Mouse (Mus musculus) liver, adult 2 months (tissue): ENCODE measurements at regions not wholly inside any gene's neighbourhood (a gene's known extent, or its start where the extent isn't known, plus 50 kb on each side); places are given as distances from the start of the nearest gene placed in this dataset.
"Not testable (repeated sequence)": the region's sequence is repeated elsewhere in the genome, so short reads cannot be mapped to it uniquely, and the experiment has no call there.

Experiments used
- DNase-seq: peaks from one replicate; pipeline ENCODE4 v3.0.0-alpha.2; 2011; ENCODE audit warnings: low read depth, low spot score; ENCODE audit errors: extremely low read depth
- H3K27ac ChIP-seq: fragments of 200-500 bp; replicated peaks from 2 replicates; pipeline ENCODE4 v1.5.1; 2012; ENCODE audit warnings: low read depth, mild to moderate bottlenecking, control low read depth, inconsistent platforms, low read length; ENCODE audit not compliant: insufficient read depth
- H3K27me3 ChIP-seq: fragments of 200-500 bp; 2 replicates; pipeline ENCODE4 v1.6.1; 2012; ENCODE audit warnings: mild to moderate bottlenecking, moderate library complexity, low read length, inconsistent platforms; ENCODE audit not compliant: control insufficient read depth, insufficient read depth
- H3K36me3 ChIP-seq: fragments of 200-500 bp; 2 replicates; pipeline ENCODE4 v1.6.1; 2012; ENCODE audit warnings: low read length, inconsistent platforms; ENCODE audit not compliant: control insufficient read depth, insufficient read depth
- H3K4me1 ChIP-seq: fragments of 200-500 bp; 2 replicates; pipeline ENCODE4 v1.6.1; 2011; ENCODE audit warnings: low read length; ENCODE audit not compliant: control insufficient read depth, insufficient read depth
- H3K4me3 ChIP-seq: fragments of 200-500 bp; 2 replicates; pipeline ENCODE4 v1.5.1; 2011; ENCODE audit warnings: low read depth, mild to moderate bottlenecking, control low read depth, low read length, moderate library complexity; ENCODE audit not compliant: insufficient read depth
- H3K79me2 ChIP-seq: fragments of 200-500 bp; 2 replicates; pipeline ENCODE4 v1.6.1; 2012; ENCODE audit warnings: inconsistent platforms, mild to moderate bottlenecking, low read length, moderate library complexity; ENCODE audit not compliant: control insufficient read depth, insufficient read depth
- H3K9ac ChIP-seq: fragments of 200-500 bp; 2 replicates; pipeline ENCODE4 v1.6.1; 2012; ENCODE audit warnings: low read depth, mild to moderate bottlenecking, control low read depth, inconsistent platforms, low read length
- CTCF ChIP-seq: fragments of 200-500 bp; IDR thresholded peaks from 2 replicates; pipeline ENCODE4 v1.5.1; 2011; ENCODE audit warnings: low read depth, low read length, control low read depth
- POLR2A ChIP-seq: fragments of 200-500 bp; IDR thresholded peaks from 2 replicates; pipeline ENCODE4 v1.6.1; 2011; ENCODE audit warnings: low read length, control low read depth; ENCODE audit not compliant: insufficient read depth; ENCODE audit errors: extremely low read depth
- WGBS: fragments of 180-500 bp; shearing (Covaris S2); methylation state at CpG from one replicate; pipeline ENCODE4 v1.1.7; 2018; 5-methylcytosine and 5-hydroxymethylcytosine counted together

DNA sequence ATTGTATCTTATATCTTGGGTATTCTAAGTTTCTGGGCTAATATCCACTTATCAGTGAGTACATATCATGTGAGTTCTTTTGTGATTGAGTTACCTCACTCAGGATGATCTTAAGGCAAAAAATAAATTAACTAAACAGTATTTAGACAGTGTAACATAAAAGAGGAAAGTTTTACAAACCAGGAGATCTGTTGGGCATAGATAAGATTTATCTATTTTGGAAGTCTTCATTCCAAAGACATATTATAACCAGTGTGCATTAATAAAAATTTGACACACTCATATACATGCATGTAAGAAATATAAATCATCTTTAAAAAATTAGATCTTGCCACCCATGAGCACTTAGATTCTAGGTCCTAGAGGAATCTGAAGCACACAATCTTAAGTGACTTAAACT, 343.9 kb upstream of the Fam174a start:
- H3K79me2 ChIP-seq = no peaks in the 10 kb centered on the region
- H3K27ac ChIP-seq = no peak overlapping the region
- H3K27me3 ChIP-seq = no peaks in the 10 kb centered on the region
- H3K4me1 ChIP-seq = no peaks in the 10 kb centered on the region
- TF ChIP-seq CTCF (no peak), POLR2A (no peak)
- DNase-seq = no peak
- no peak overlapping the region for H3K9ac ChIP-seq
- H3K36me3 ChIP-seq = no peaks in the 10 kb centered on the region
- no peak overlapping the region for H3K4me3 ChIP-seq

DNA sequence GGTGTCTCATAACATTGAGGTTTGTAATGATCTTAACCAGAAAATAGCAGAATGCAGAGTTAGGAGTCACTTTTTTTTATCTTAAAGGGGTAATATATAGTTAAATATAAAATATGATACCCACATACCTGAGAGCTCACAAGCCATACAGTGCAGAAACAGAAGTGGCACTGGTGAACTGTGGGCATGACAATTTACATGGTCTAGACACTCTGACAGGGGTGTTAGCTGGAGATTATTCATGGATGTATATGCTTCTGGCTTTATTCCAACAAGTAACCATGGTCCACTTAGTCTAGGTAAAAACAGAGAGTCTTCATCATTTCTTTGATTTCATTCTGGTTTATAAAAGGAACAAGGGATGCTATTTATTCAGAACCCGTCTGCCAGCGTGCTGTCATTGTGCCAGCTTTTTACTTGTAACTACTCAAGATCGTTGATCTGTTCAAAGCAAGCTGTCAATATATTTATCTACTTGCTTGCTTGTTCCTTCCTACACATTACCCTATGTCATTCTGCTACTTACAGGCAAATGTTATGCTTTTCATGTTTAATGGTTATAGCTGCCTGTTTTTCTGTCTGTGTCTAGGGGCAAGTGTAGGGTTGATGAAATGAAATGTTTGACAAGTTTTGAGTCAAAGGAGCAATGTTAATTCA, 343.2 kb upstream of the Fam174a start:
- no peaks in the 10 kb centered on the region for H3K36me3 ChIP-seq
- no peak for DNase-seq
- 74% methylated on average over 3 of the region's 3 CpGs for WGBS
- no peaks in the 10 kb centered on the region for H3K79me2 ChIP-seq
- no peak overlapping the region for H3K4me3 ChIP-seq
- H3K27ac ChIP-seq = no peak overlapping the region
- H3K27me3 ChIP-seq = no peaks in the 10 kb centered on the region
- no peak overlapping the region for H3K9ac ChIP-seq
- H3K4me1 ChIP-seq = no peaks in the 10 kb centered on the region
- no peak for TF ChIP-seq CTCF
- TF ChIP-seq POLR2A = no peak

DNA sequence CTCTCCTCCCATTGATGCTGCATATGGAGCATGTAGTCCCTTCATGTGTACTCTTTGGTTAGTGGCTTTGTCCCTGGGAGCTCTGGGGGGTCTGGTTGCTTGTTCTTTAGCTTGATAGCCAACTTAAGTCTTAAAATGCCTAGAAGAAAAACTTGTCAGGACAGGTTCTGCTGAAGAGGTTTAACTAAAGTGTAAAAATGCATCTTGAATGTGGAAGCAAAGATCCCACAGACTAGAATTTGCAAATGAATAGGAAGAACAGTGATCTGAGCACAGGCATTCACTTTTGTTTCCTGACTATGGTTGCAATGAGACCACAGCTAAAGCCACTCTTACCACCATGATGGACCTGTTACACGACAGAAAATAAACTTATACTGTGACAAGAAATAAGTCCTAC, 320.1 kb upstream of the Fam174a start:
- no peak overlapping the region for H3K9ac ChIP-seq
- DNase-seq = no peak

DNA sequence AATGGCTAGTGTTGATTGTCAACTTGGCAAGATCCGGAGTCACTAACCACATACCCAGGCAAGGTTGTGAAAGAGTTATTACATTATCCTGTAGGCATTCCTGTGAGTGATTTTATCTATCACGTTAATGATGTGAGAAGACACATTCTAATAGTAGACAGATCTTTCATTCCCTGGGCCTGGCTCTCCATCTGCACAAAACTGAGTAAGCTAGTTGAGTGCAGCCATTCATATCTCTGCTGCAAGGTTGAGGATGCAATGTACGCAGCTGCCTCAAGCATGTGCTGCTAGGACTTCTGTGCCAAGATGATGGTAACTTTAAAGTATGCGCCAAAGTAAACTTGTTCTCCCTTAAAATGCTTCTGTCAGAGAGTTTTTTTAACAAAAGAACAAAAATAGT, 309.5 kb upstream of the Fam174a start:
- Histone ChIP-seq H3K4me1 (no peaks in the 10 kb centered on the region), H3K36me3 (no peaks in the 10 kb centered on the region), H3K79me2 (no peaks in the 10 kb centered on the region), H3K27me3 (no peaks in the 10 kb centered on the region), H3K27ac (no peak overlapping the region), H3K4me3 (no peak overlapping the region), H3K9ac (no peak overlapping the region)
- WGBS = 80% methylated on average over 4 of the region's 4 CpGs
- TF ChIP-seq POLR2A (no peak), CTCF (no peak)
- no peak for DNase-seq

More for the DNA sequence above, 320.1 kb upstream of the Fam174a start:
- TF ChIP-seq CTCF = no peak
- TF ChIP-seq POLR2A = no peak
- 38% methylated on average over 1 of the region's 1 CpGs for WGBS
- no peak overlapping the region for H3K4me3 ChIP-seq
- H3K79me2 ChIP-seq = no peaks in the 10 kb centered on the region
- no peaks in the 10 kb centered on the region for H3K36me3 ChIP-seq
- no peaks in the 10 kb centered on the region for H3K4me1 ChIP-seq
- no peak overlapping the region for H3K27ac ChIP-seq
- H3K27me3 ChIP-seq = no peaks in the 10 kb centered on the region

DNA sequence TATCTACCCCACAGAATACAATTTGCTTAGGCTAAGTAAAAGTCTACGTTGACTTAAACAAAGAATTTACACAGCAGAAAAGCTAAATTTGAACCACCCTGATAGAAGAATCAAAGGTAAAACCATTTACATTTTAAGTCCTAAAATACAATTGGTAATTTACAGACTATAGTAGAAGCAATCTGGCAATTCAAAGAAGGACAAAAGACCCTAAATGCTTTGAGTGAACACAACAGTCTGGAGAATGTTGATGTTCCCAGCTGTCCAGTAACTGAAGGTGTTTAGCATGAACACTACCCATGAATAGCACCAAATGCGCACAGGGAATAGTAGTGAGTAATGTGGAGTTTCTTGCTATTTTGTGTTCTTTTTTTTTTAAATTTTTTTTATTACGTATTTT, 282.8 kb upstream of the Fam174a start:
- no peak overlapping the region for H3K4me3 ChIP-seq
- no peaks in the 10 kb centered on the region for H3K79me2 ChIP-seq
- no peak overlapping the region for H3K9ac ChIP-seq
- no peak overlapping the region for H3K27ac ChIP-seq
- 86% methylated on average over 3 of the region's 3 CpGs for WGBS
- H3K27me3 ChIP-seq = no peaks in the 10 kb centered on the region
- TF ChIP-seq POLR2A = no peak
- no peak for TF ChIP-seq CTCF
- no peak for DNase-seq
- H3K4me1 ChIP-seq = no peaks in the 10 kb centered on the region
- no peaks in the 10 kb centered on the region for H3K36me3 ChIP-seq

DNA sequence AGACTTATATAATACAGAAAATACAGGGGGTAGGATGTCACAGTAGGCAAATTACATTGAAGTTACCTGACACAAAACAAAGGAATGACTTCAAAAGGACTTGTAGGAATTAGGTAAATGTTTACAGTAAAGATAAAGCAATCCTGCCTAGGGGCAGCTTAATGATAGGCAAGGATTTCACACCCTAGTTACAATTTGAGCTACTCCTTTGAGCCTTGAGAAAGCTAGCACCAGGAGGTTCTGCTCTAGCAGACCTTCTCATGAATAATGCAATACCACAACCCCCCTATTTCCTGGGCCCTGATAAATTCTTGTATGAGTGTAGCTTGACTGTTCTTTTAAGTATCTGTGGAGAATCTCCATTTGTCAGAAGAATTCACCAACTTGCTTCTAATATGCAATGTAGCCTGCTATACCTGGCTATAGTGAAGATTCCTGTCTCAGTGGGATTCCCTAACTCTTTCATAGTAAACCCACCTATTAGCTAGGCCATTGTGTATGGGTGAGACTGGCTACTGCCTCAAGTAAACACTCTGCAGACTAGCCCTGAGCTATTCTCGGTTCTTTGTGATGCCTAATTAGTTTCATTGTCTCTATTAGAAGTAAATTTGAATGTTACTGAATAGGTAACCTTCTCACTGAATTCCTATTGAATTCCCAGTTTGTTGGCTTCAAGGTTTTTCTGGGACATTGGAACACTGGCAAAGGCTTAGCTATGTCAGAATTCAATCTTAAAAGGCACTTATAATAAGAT, 279.6 kb upstream of the Fam174a start:
- H3K4me1 ChIP-seq, H3K27ac ChIP-seq, H3K27me3 ChIP-seq, H3K4me3 ChIP-seq, H3K9ac ChIP-seq, H3K79me2 ChIP-seq, H3K36me3 ChIP-seq, DNase-seq: not testable (repeated sequence)
- 14% methylated on average over 1 of the region's 1 CpGs for WGBS
